Mouse (Mus musculus) urinary bladder, postnatal 4 days (tissue): ENCODE data around the gene Prrg2.
"Not testable (repeated sequence)": the region's sequence is repeated elsewhere in the genome, so short reads cannot be mapped to it uniquely, and the experiment has no call there.

ENCODE experiments used
- DNase-seq, 2 experiments: peaks; one replicate each; pipeline ENCODE4 v3.0.0; 2021 to 2022; ENCODE audit warnings: low spot score in 2 of 2

The Prrg2 gene

DNA sequence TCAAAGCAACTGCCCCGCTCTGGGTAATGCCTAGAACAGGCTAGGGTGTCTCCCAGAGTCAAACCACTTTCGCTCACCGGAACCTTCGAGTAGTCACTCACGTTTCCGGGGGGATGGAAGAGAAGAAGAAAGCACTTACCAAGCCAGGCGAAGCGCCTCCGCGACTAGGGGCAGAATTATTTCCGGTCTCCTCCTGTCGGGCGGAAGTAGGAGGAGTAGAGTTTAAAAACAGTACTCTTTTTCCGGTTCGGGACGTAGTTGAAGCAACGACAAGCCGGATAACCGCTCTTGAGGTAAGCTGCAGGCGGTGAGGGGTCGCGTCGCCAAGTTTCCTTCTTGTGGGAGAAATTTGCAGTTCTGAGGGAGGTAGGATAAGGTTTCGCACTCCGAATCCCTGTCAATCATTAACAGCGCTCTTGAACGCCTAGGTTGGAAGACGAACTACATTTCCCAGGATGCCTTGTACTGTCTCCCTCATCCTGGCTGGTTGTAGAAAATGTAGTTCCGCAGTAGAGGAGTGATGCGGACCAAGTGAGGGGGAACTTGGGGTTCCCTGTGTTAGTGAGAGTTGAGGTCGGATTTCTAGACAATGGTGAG, at the start of gene Prrg2, which contains the start of gene Nosip:
Prrg2 (minus strand) TSS at position 439 of the 597 bp plus-strand sequence.
Nosip (plus strand) TSS at position 191 of the 597 bp plus-strand sequence.
- DNase-seq = peak; percentile 89 to 90

DNA sequence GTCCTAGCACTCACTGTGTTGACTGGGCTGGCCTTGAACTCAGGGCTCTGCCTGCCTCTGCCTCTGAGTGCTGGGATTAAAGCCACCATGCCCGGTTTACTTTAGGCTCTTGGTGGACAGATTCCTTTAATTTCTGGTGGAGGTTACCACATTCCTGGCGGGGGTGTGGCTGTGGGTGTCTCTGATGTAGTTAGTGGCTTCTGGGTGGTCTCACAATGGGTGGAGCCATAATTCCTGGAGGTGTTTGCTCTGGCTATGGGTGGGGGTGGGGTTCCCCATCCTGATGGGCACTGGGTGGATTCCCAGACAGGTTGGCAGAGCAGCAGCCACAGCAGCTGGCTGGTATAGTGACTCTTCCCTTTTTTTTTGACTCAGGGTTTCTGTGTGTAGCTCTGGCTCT, 49.5 kb upstream of the Prrg2 start:
- DNase-seq = no peak

GRCm38 (mm10) chr7:45110089-45110488, 47.6 kb upstream of the Prrg2 start:
- DNase-seq = not testable (repeated sequence)

DNA sequence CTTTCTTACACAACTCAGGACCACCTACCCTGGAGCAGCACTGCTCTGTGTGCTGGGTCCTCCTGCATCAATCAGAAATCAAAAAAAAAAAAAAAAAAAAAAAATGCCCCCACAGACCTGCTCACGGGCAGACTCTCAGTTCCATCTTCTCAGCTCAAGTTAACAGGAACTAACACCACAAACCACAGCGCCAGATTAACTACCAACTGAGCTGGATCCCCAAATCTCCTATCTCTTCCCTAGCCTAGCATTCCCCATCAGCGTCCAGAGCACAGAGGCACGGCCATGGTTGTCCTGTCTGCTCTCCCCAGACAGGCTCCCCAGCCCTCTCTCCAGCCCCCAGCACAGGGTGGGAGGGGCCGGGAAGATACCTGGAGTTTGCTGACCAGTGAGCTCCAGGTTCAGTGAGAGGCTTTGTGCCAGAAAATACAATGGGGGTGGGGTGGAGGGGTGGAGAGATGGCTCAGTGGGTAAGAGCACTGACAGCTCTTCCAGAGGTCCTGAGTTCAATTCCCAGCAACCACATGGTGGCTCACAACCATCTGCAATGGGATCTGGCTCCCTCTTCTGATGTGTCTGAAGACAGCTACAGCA, 44.7 kb upstream of the Prrg2 start:
- DNase-seq = no peak

GRCm38 (mm10) chr7:45106441-45106840, 44.0 kb upstream of the Prrg2 start:
- DNase-seq = no peak

- DNase-seq = no peak
Measured at GRCm38 (mm10) chr7:45105491-45105890, 43.0 kb upstream of the Prrg2 start.

GRCm38 (mm10) chr7:45104941-45105340, 42.5 kb upstream of the Prrg2 start:
- DNase-seq = no peak

DNA sequence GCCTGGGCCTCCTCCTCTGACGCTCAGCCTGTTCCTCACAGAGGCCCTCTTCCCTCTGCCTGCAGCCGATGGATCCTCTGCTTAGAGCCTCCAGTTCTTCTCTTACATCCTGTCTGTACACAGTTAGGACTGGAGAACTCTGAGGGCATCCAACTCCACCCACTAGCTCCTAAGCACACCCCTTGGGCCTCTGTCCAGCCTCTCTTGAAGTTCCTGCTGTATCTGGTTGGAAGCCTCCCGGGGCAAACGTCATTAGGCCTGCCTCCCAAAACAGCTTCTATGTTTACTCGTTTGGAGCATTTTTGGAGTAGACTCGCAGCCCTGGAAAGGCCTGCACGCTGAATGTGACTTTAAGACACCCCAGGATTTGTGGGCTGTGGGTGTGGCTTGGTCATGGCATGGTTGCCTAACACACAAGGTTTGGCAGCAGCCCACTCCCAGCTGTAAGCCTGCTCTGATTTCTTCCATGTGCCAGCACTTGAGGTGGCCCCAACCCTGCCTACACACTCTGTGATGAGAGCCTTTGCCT, 41.2 kb upstream of the Prrg2 start, which contains the start of gene Fcgrt:
Fcgrt (minus strand) TSS at position 200 of the 529 bp plus-strand sequence.
- DNase-seq = peak; percentile 90 to 92

DNA sequence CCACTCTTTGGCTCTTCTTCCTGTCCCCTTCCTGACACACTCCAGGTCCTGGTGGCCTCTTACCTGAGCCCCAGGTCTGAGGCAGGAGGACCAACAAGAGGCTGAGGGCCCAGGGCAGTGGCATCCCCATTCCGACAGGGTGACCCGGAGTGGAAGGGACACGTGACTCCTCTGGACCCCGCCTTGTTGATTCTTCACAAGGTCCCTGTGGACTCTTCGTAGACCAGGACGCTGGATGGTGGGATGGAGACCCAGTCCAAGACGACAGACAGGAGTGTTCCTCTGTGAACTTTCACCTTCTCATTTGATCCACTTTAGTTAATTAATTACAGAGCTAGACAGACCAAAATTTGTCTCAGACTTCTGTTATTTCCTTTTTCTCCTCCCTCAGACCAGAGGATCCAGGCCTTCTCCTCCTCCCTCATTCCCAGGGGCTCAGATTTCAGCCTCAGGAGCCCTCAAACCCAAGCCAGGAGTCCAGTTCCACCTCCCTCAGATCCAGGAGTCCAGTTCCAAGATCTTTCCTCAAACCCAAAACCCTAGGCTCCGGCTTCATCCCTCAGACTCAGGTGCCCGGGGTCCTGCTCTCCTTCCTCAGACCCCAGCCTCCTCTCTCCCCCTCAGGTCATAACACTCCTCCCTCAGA, 40.6 kb upstream of the Prrg2 start:
- DNase-seq = no peak

DNA sequence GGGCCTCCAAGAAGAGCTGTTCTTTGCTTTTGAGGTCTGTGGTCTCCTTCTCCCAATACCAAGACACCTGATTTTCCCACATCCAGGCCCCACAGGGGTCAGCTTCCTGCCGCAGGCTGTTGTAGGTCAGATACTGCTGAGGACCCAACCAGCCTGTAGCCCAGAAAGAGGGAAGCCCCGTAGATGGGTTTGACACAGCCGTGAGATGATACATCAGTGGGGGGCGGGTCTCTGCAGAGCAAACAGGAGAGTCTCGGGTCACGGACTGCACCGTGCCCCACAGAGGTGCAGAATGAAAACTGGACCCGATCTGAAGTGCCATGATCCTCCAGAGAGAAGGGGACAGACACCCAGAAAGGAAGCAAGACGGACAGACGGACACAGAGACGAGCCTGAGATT, 40.0 kb upstream of the Prrg2 start:
- no peak for DNase-seq

DNA sequence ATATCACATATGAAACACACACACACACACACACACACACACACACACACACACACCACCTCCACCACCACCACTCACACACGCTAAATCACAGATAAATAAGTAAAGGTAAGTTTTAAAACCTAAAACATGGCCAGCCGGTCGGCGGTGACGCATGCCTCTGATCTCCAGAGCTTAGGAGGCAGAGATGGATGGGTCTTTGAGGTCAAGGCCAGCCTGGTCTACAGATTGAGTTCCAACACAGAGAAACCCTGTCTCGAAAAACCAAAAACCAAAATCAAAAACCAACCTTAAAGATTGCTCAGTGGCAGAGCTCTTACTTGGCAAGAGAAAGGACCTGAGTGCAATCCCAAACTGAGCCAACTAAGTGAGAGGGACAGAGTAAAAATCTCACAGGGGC, 37.6 kb upstream of the Prrg2 start:
- DNase-seq = no peak

GRCm38 (mm10) chr7:45098541-45099240, 36.2 kb upstream of the Prrg2 start:
- DNase-seq = no peak

- DNase-seq = no peak
Measured at GRCm38 (mm10) chr7:45097479-45097878, 35.0 kb upstream of the Prrg2 start.

DNA sequence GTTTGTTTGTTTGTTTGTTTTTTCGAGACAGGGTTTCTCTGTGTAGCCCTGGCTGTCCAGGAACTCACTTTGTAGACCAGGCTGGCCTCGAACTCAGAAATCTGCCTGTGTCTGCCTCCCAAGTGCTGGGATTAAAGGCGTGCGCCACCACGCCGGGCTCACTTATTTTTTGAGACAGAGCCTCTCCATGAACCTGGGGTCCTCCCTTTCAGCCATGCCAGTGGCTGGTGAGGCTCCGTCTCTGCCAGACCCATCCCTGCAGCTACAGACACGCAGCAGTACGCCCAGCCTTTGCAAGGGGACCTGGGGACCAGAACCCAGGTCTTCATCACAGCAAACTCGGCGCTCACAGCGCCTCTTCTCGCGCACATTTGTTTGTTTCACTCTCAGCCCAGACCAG, 33.5 kb upstream of the Prrg2 start:
- DNase-seq = not testable (repeated sequence)

DNA sequence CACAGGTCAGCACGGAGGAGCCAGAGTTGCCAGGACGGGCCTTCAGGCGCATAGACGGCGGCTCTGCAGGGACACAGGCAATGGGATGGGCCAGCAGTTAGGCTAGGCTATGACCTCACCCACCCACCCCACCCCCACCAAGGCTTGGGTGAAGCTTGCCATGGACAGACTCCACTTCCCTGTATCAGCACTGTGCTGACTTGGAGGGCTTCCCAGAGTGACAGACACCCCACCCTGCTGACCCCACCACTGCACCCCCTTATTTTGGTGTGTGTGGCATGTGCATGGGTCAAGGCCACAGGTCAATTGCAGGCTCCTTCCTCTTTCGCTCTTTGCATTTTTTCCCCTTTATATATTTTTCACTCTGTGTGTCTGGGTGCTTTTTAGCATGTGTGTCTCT, 32.9 kb upstream of the Prrg2 start:
- no peak for DNase-seq

- DNase-seq = no peak
Measured at GRCm38 (mm10) chr7:45094121-45094520, 31.6 kb upstream of the Prrg2 start.

DNA sequence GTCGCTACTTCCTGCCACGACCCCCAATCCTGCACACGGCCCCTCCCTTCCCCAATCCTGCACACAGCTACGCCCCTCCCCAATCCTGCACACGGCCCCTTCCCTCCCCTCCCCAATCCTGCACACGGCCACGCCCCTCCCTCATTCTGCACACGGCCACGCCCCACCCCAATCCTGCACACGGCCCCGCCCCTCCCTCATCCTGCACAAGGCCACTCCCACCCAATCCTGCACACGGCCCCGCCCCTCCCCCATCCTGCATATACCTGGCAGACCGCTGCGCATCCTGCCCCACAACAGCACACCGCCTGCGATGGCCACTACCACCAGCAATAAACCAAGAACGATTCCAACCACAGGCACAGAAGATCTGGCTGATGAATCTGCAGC, 31.0 kb upstream of the Prrg2 start:
- DNase-seq = no peak

- DNase-seq = no peak
Measured at GRCm38 (mm10) chr7:45092828-45093515, 30.5 kb upstream of the Prrg2 start.

GRCm38 (mm10) chr7:45092048-45092447, 29.6 kb upstream of the Prrg2 start, which contains the start of gene Rcn3:
TSS of gene Rcn3 (minus strand) at chr7:45092221.
- DNase-seq = peak; percentile 94 to 95

DNA sequence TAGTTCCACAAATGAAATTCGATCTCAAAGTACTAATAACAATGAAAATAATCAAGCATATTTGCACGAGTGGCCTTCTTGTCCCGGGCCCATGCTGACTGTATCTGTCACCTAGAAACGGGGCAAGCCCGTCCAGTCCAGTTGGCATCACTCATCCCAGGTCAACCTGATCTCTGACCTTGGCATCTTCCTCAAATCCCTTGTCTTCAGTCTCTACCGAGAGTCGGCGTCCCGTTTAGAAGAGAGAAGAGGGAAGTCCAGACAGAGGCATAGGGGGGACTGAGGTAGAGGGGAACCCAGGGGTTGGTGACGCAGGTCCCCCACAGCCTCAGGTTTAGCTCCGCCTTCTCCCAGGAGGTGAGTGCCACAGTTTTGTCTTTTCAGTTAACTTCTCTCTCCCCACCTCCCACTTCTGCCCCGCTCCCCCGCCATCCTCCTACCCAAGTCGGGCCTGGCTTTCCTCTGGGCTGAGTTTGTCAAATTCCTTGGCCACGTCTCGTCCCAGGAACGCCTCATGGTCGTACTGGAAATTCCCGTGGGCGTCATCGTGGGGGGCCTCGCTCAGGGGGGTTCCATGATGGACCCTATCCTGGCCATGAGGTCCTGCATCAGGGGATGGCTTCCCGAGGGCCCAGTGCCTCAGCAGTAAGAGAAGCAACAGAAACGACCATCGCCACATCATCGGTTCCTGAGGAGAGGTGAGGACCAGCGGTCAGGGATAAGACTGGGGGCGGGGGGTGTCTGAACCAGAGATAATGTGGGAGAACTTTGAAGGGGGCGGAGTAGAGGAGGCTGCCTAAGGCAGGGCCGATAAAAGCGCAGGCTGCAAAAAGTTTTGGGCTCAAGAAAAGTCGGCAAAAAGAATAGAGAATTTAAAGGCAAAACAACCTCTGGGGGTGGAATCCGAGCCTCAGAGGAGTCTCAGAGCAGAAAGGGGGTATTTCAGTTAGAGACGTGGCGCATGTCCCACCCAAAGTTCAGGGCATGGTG, 28.8 kb upstream of the Prrg2 start:
- peak; percentile 60 to 74 for DNase-seq
